12 mouse cellular contexts compared by ENCODE assay signal in genomic region chr7:73579072-73579731, GRCm38 (mm10). TPM values are rescaled to one million over a fixed set of nuclear protein-coding genes. Genes with fewer than 3 reads are reported as not detected.
DNase-seq lines count a peak whose midpoint lies in the region; ATAC-seq and TF ChIP-seq lines count a peak whose summit lies in the region.
"Had no signal": no experiment of that assay in that cellular context is flagged by ENCODE, and none has a peak within 500 bp of the region (broad histone marks: within the 10 kb centered on the region; RNA-seq: fewer than 3 reads in every experiment).

No protein-coding gene starts in this region.

- H3K4me2 ChIP-seq in heart, embryonic 11.5 days = no peak overlapping the region
- H3K4me2 ChIP-seq in intestine, embryonic 16.5 days (ENCODE audit: low read depth, low read length) = no peak overlapping the region

- 65% methylated on average over 8 of the region's 8 CpGs for WGBS in heart, embryonic 11.5 days (ENCODE audit: insufficient replicate concordance)
- WGBS in spleen, adult 2 months = 61% methylated on average over 8 of the region's 8 CpGs
- WGBS in intestine, embryonic 16.5 days = 29% methylated on average over 8 of the region's 8 CpGs

- H3K27me3 ChIP-seq in heart, embryonic 11.5 days (ENCODE audit: control insufficient read depth, insufficient read depth, low read length) = no peaks in the 10 kb centered on the region
- no peaks in the 10 kb centered on the region for H3K27me3 ChIP-seq in spleen, adult 2 months (ENCODE audit: control insufficient read depth, insufficient read depth, low read length)
- H3K27me3 ChIP-seq in intestine, embryonic 16.5 days (replicated peaks; ENCODE audit: control insufficient read depth, insufficient read depth, low read length) = no peaks in the 10 kb centered on the region

- peaks cover 14% of the 10 kb centered on the region for H3K4me1 ChIP-seq in heart, embryonic 11.5 days (ENCODE audit: control insufficient read depth, insufficient read depth, low read length)
- peaks cover 10% of the 10 kb centered on the region for H3K4me1 ChIP-seq in spleen, adult 2 months (ENCODE audit: control insufficient read depth, insufficient read depth, insufficient read length)
- peaks cover 27% of the 10 kb centered on the region for H3K4me1 ChIP-seq in intestine, embryonic 16.5 days (ENCODE audit: control insufficient read depth, insufficient read depth, low read length)

- DNase-seq in heart, postnatal 36 days = no peak
- DNase-seq in spleen, adult 2 months (ENCODE audit: low read depth in 1 of 2, low spot score in 2 of 2) = no peak
- no peak for DNase-seq in spleen, postnatal 4 days (ENCODE audit: low spot score in 2 of 2)
- no peak for DNase-seq in cerebellum, postnatal 10 days
- no peak for DNase-seq in layer of hippocampus, adult 2 months (ENCODE audit: low spot score in 2 of 2)
- no peak for DNase-seq in cerebellum, adult 8-10 months
- DNase-seq: thymus, postnatal 25 days had no signal

- no peak for TF ChIP-seq POLR2A in spleen, adult 2 months (IDR thresholded peaks at IDR 0.05; ENCODE audit: low read depth, low read length)

- ATAC-seq in heart, embryonic 11.5 days (replicated peaks; ENCODE audit: insufficient number of reproducible peaks, low FRiP score, low TSS enrichment) = no peak
- ATAC-seq in intestine, embryonic 16.5 days = peak; percentile 57
- ATAC-seq: midbrain, embryonic 16.5 days had no signal

- H3K27ac ChIP-seq in heart, embryonic 11.5 days (ENCODE audit: low read depth, low read length) = peak overlapping the region; percentile 55
- H3K27ac ChIP-seq in spleen, adult 2 months (ENCODE audit: insufficient read depth, low read length) = 0 out of 2 replicates have a peak overlapping the region, but pooled peaks have one; percentile 21
- peak overlapping the region; percentile 59 for H3K27ac ChIP-seq in intestine, embryonic 16.5 days (ENCODE audit: low read length)
- no peak overlapping the region for H3K27ac ChIP-seq in layer of hippocampus, adult 2 months
- H3K27ac ChIP-seq: limb, embryonic 10.5 days had no signal

- no peak overlapping the region for H3K9ac ChIP-seq in heart, embryonic 11.5 days (ENCODE audit: low read depth, low read length)
- H3K9ac ChIP-seq in intestine, embryonic 16.5 days (ENCODE audit: low read depth, low read length) = no peak overlapping the region

- intact Hi-C loops in heart, postnatal 36 days (cut with DNase I) = no loop called here

- TF ChIP-seq CTCF in spleen, adult 2 months (IDR thresholded peaks at IDR 0.05; ENCODE audit: extremely low read depth, insufficient read depth, insufficient read length, insufficient replicate concordance) = no peak
- no peak for TF ChIP-seq CTCF in layer of hippocampus, adult 2 months (conservative IDR thresholded peaks at IDR 0.05)

- H3K9me3 ChIP-seq in heart, embryonic 11.5 days (replicated peaks; ENCODE audit: control insufficient read depth, low read length) = no peaks in the 10 kb centered on the region
- no peaks in the 10 kb centered on the region for H3K9me3 ChIP-seq in intestine, embryonic 16.5 days (ENCODE audit: control insufficient read depth, low read length)
- H3K9me3 ChIP-seq: G1E; limb, embryonic 10.5 days had no signal

- H3K4me3 ChIP-seq in heart, embryonic 11.5 days (ENCODE audit: low read depth, low read length) = no peak overlapping the region
- no peak overlapping the region for H3K4me3 ChIP-seq in spleen, adult 2 months (ENCODE audit: extremely low read depth, insufficient read depth, insufficient read length)
- no peak overlapping the region for H3K4me3 ChIP-seq in intestine, embryonic 16.5 days (ENCODE audit: low read length)
- H3K4me3 ChIP-seq in layer of hippocampus, adult 2 months = no peak overlapping the region
- H3K4me3 ChIP-seq: limb, embryonic 10.5 days had no signal

- H3K36me3 ChIP-seq in heart, embryonic 11.5 days (ENCODE audit: control insufficient read depth, insufficient read depth, low read length) = no peaks in the 10 kb centered on the region
- H3K36me3 ChIP-seq in spleen, adult 2 months (ENCODE audit: control insufficient read depth, insufficient read depth, low read length) = no peaks in the 10 kb centered on the region
- H3K36me3 ChIP-seq in intestine, embryonic 16.5 days (ENCODE audit: control insufficient read depth, insufficient read depth, low read length) = no peaks in the 10 kb centered on the region
- H3K36me3 ChIP-seq: G1E; limb, embryonic 10.5 days had no signal

RNA-seq across cellular contexts. Expression of gene Chd2, which starts 37.6 kb away (rescaled TPM):
- 43.6 and 45.6 TPM in 2 replicates for polyA plus RNA-seq in heart, embryonic 11.5 days (2014; fragmentation: Nextera tagmentation; extraction: Ambion mirVana)
- total RNA-seq in heart, postnatal 36 days (2021) = 10 to 100 TPM; 49.0 to 52.1 TPM
- polyA plus RNA-seq in spleen, adult 2 months (2012; rRNA removed) = 48.6 and 52.5 TPM in 2 replicates
- 40.1 and 41.1 TPM in 2 replicates for polyA plus RNA-seq in intestine, embryonic 16.5 days (2015; fragmentation: Nextera tagmentation; extraction: Ambion mirVana)
- total RNA-seq in layer of hippocampus, adult 2 months (2021) = 10 to 100 TPM; 57.1 to 58.3 TPM
